Mouse (Mus musculus): ENCODE results near the gene Mgll.

Mgll gene

GRCm38 (mm10) chr6:88857249-88857648 is 133.0 kb downstream of the Mgll start:
- DNase-seq: no peak

GRCm38 (mm10) chr6:88857830-88858229 is 133.6 kb downstream of the Mgll start:
- DNase-seq: no peak

GRCm38 (mm10) chr6:88858341-88858740 is 134.1 kb downstream of the Mgll start:
- no peak for DNase-seq

GRCm38 (mm10) chr6:88860914-88861313 is 136.7 kb downstream of the Mgll start:
- peak; percentile 31 to 42 for DNase-seq

- DNase-seq: no peak
Observed at GRCm38 (mm10) chr6:88865704-88866103, 141.5 kb downstream of the Mgll start.

GRCm38 (mm10) chr6:88869459-88869858 is 145.2 kb downstream of the Mgll start:
- no peak for DNase-seq

GRCm38 (mm10) chr6:88870594-88870993 is 146.4 kb downstream of the Mgll start:
- no peak for DNase-seq

- no peak for DNase-seq
Observed at GRCm38 (mm10) chr6:88871546-88871945, 147.3 kb downstream of the Mgll start.

GRCm38 (mm10) chr6:88872811-88873210 is 148.6 kb downstream of the Mgll start:
- DNase-seq: no peak

- no peak for DNase-seq
Observed at GRCm38 (mm10) chr6:88873965-88874867, 150.0 kb downstream of the Mgll start.

- peak; percentile 15 to 25 for DNase-seq
Observed at GRCm38 (mm10) chr6:88874868-88875508, 150.8 kb downstream of the Mgll start, which contains the start of gene Podxl2. Gene Podxl2 (minus strand): TSS chr6:88875044.
